ENCODE assay signal across 17 mouse cellular contexts in genomic region chr2:33210841-33211240, GRCm38 (mm10). TPM values are rescaled to one million over a fixed set of nuclear protein-coding genes. Genes with fewer than 3 reads are reported as not detected.
DNase-seq lines count a peak whose midpoint lies in the region; ATAC-seq and TF ChIP-seq lines count a peak whose summit lies in the region.
"Had no signal": no experiment of that assay in that cellular context is flagged by ENCODE, and none has a peak within 500 bp of the region (broad histone marks: within the 10 kb centered on the region; RNA-seq: fewer than 3 reads in every experiment).

No protein-coding gene starts in this region.

- no peak overlapping the region for H3K4me3 ChIP-seq in limb, embryonic 13.5 days
- H3K4me3 ChIP-seq in limb, embryonic 10.5 days: no peak overlapping the region
- no peak overlapping the region for H3K4me3 ChIP-seq in liver, adult 2 months (ENCODE audit: insufficient read depth, low read depth, low read length)
- H3K4me3 ChIP-seq: embryonic facial prominence, embryonic 15.5 days; forebrain, embryonic 13.5 days; neural tube, embryonic 15.5 days had no signal

- no peaks in the 10 kb centered on the region for H3K27me3 ChIP-seq in limb, embryonic 13.5 days
- H3K27me3 ChIP-seq in limb, embryonic 10.5 days (ENCODE audit: low read depth, poor library complexity, severe bottlenecking): no peaks in the 10 kb centered on the region
- H3K27me3 ChIP-seq in liver, adult 2 months (ENCODE audit: control insufficient read depth, insufficient read depth, low read length): no peaks in the 10 kb centered on the region
- H3K27me3 ChIP-seq: embryonic facial prominence, embryonic 15.5 days; forebrain, embryonic 13.5 days; neural tube, embryonic 15.5 days had no signal

- no peak for TF ChIP-seq POLR2A in liver, adult 2 months (IDR thresholded peaks at IDR 0.05; ENCODE audit: extremely low read depth, insufficient read depth, low read length)

- ATAC-seq in limb, embryonic 13.5 days (ENCODE audit: low FRiP score, low read depth): no peak
- no peak for ATAC-seq in megakaryocyte, adult 5-6 weeks (ENCODE audit: poor library complexity, severe bottlenecking)
- ATAC-seq: activated CD4-positive, CD25-positive, alpha-beta regulatory T cell, adult 4 months; forebrain, embryonic 13.5 days; hindbrain, postnatal 0 days; lung, postnatal 0 days had no signal

- TF ChIP-seq CTCF in liver, adult 2 months (IDR thresholded peaks at IDR 0.05; ENCODE audit: low read depth, low read length): no peak

- DNase-seq in cerebellum, adult 9-10 months: peak; percentile 50
- DNase-seq in cerebellum, postnatal 36 days: no peak
- DNase-seq in limb, embryonic 10.5 days (ENCODE audit: low spot score): no peak
- peak; percentile 61 for DNase-seq in liver, adult 2 months (ENCODE audit: extremely low read depth, low read depth, low spot score)
- no peak for DNase-seq in testis, postnatal 10 days (ENCODE audit: low spot score)
- no peak for DNase-seq in adrenal gland, adult 8-10 months
- DNase-seq: adrenal gland, postnatal 36 days; heart, adult 11 months; layer of hippocampus, postnatal 36 days had no signal

- H3K79me2 ChIP-seq in liver, adult 2 months (ENCODE audit: control insufficient read depth, insufficient read depth, low read length): no peaks in the 10 kb centered on the region

- H3K9me3 ChIP-seq in limb, embryonic 13.5 days: no peaks in the 10 kb centered on the region
- no peaks in the 10 kb centered on the region for H3K9me3 ChIP-seq in limb, embryonic 10.5 days (replicated peaks)
- H3K9me3 ChIP-seq: embryonic facial prominence, embryonic 15.5 days; forebrain, embryonic 13.5 days; neural tube, embryonic 15.5 days had no signal

- H3K4me2 ChIP-seq in limb, embryonic 13.5 days (replicated peaks): no peak overlapping the region
- H3K4me2 ChIP-seq: embryonic facial prominence, embryonic 15.5 days; forebrain, embryonic 13.5 days; neural tube, embryonic 15.5 days had no signal

- H3K4me1 ChIP-seq in limb, embryonic 13.5 days: peaks cover 30% of the 10 kb centered on the region
- H3K4me1 ChIP-seq in limb, embryonic 10.5 days: peaks cover 37% of the 10 kb centered on the region
- 0 out of 2 replicates have a peak, but pooled peaks cover 5% of the 10 kb centered on the region for H3K4me1 ChIP-seq in liver, adult 2 months (ENCODE audit: control insufficient read depth, insufficient read depth, low read length)

- H3K27ac ChIP-seq in limb, embryonic 13.5 days: no peak overlapping the region
- H3K27ac ChIP-seq in limb, embryonic 10.5 days: no peak overlapping the region
- no peak overlapping the region for H3K27ac ChIP-seq in liver, adult 2 months (replicated peaks; ENCODE audit: insufficient read depth, low read depth, low read length)
- H3K27ac ChIP-seq: embryonic facial prominence, embryonic 15.5 days; forebrain, embryonic 13.5 days; hindbrain, postnatal 0 days; neural tube, embryonic 15.5 days had no signal

- no peaks in the 10 kb centered on the region for H3K36me3 ChIP-seq in limb, embryonic 13.5 days
- H3K36me3 ChIP-seq in limb, embryonic 10.5 days: no peaks in the 10 kb centered on the region
- no peaks in the 10 kb centered on the region for H3K36me3 ChIP-seq in liver, adult 2 months (ENCODE audit: control insufficient read depth, insufficient read depth, low read length)
- H3K36me3 ChIP-seq: embryonic facial prominence, embryonic 15.5 days; neural tube, embryonic 15.5 days had no signal

- H3K9ac ChIP-seq in limb, embryonic 13.5 days: 0 out of 2 replicates have a peak overlapping the region, but pooled peaks have one; percentile 31
- H3K9ac ChIP-seq in liver, adult 2 months (ENCODE audit: low read depth, low read length): no peak overlapping the region
- H3K9ac ChIP-seq: embryonic facial prominence, embryonic 15.5 days; forebrain, embryonic 13.5 days; neural tube, embryonic 15.5 days had no signal

- 75% methylated on average over 2 of the region's 2 CpGs for WGBS in limb, embryonic 13.5 days
- WGBS in limb, embryonic 10.5 days: 78% methylated on average over 2 of the region's 2 CpGs
- WGBS in liver, adult 2 months: 30% methylated on average over 2 of the region's 2 CpGs

RNA-seq across cellular contexts. Expression of gene Angptl2, which starts 5.0 kb away (rescaled TPM):
- 69.7 and 76.0 TPM in 2 replicates for polyA plus RNA-seq in limb, embryonic 13.5 days (2015; fragmentation: Nextera tagmentation; extraction: Ambion mirVana)
- 40.1 and 51.8 TPM in 2 replicates for polyA plus RNA-seq in limb, embryonic 10.5 days (2016; fragmentation: Nextera tagmentation; extraction: Ambion mirVana)
- total RNA-seq in liver, adult 2 months (2014; rRNA removed): 11.3 and 15.4 TPM in 2 replicates
- polyA plus RNA-seq in liver, adult 2 months (2012; rRNA removed): 16.4 and 17.0 TPM in 2 replicates
- 4.2 and 5.0 TPM in 2 replicates for total RNA-seq in megakaryocyte, adult 5-6 weeks (2015)
- total RNA-seq in megakaryocyte, adult 5-6 weeks (2017): 9.8 and 11.4 TPM in 2 replicates
- 10 to 100 TPM; 29.3 to 53.9 (median 37.0) TPM for total RNA-seq in adrenal gland, adult 8-10 months (2022)

Comparison
In these comparisons a context has a peak if more than half of its experiments do, and no peak if none do; other contexts are left out.
1. DNase-seq: peak in cerebellum, adult 9-10 months (single experiment) and liver, adult 2 months (single experiment); none in cerebellum, postnatal 36 days (0 of 2), limb, embryonic 10.5 days (single experiment), testis, postnatal 10 days (single experiment) and adrenal gland, adult 8-10 months (single experiment).